Mouse (Mus musculus): ENCODE data around the gene Catsperd.
"Not testable (repeated sequence)": the region's sequence is repeated elsewhere in the genome, so short reads cannot be mapped to it uniquely, and the experiment has no call there.

DNA sequence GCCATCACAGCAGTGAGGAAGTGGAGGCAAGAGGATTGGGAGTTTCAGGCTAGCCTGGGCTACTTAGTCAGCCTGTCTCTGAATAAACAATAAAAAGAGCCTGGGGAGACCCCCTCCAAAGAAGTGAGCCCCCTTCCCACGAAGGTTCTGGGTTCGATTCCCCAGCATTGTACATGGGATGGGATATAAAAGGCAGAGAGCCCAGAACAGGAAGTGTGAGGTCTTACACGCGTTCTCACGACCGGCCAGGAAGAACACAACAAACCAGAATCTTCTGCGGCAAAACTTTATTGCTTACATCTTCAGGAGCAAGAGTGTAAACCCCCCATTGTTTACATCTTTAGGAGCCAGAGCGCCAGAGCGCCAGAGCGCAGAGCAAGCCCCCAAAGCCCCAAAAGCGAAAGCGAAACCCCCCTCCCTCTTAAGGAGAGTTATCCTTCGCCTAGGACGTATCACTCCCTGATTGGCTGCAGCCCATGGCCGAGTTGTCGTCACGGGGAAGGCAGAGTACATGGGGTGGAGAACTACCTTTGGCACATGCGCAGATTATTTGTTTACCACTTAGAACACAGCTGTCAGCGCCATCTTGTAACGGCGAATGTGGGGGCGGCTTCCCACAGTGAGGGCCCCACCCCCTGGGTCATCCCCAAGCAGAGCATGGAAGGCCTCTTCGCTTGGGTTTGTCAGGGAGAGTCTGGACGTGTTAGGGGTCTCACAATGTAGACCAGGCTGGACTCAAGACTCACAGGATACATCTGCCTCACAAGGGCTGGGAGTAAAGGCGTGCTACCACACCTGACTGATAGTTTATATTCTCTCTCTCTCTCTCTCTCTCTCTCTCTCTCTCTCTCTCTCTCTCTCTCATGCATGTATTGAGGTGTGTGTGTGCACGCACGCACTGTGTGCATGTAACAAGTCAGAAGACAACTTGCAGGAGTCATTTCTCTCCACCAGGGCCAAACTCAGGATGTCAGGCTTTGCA lies 2.1 kb downstream of the Catsperd start:
- not testable (repeated sequence) for TF ChIP-seq POLR2A (IDR thresholded peaks at IDR 0.05; ENCODE audit: insufficient read depth, low read length); CTCF (IDR thresholded peaks at IDR 0.05; ENCODE audit: low read depth, low read length); EP300 (IDR thresholded peaks at IDR 0.05; ENCODE audit: insufficient read depth, low read depth, low read length)
